Mouse (Mus musculus) ES-Bruce4 (cell line): ENCODE data around the gene Sfswap.

ENCODE experiments used
- CTCF ChIP-seq: IDR thresholded peaks from one replicate; pipeline ENCODE4 v1.8.1; 2011; ENCODE audit warnings: low read depth, low read length
- EP300 ChIP-seq: IDR thresholded peaks from 2 replicates; pipeline ENCODE4 v1.6.1; 2011; ENCODE audit warnings: low read depth, low read length; ENCODE audit not compliant: insufficient read depth
- POLR2A ChIP-seq: IDR thresholded peaks from one replicate; pipeline ENCODE4 v1.8.1; 2011; ENCODE audit warnings: low read length; ENCODE audit not compliant: insufficient read depth

- no peak for TF ChIP-seq CTCF
- TF ChIP-seq POLR2A, result no peak
- TF ChIP-seq EP300, result no peak
Measured at GRCm38 (mm10) chr5:129533731-129534130, 32.7 kb downstream of the Sfswap start.
